14 mouse cellular contexts compared by ENCODE assay signal in the genomic region with DNA sequence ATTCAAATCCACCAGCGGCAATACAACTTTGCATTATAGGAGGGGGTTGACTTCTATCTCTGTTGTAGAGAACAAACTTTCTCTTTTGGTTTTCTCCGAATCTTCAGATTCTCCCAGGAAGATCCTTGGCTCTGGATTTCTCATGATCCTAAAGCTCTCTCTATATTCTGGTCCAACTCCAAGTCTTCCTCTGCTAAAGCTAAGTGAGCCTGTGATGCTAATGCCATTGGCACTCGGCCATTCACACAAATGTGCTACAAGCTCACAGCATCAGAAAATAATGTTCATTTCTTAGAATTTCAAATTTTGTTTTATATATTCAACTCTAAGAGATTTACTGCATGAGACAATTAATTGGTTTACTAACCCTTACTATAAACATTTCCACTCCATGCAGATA.
A peak's percentile ranks its signal among the peaks of the same experiment; 100 is the strongest.
DNase-seq lines count a peak whose midpoint lies in the region; ATAC-seq and TF ChIP-seq lines count a peak whose summit lies in the region.
"Had no signal": no experiment of that assay in that cellular context is flagged by ENCODE, and none has a peak within 500 bp of the region (broad histone marks: within the 10 kb centered on the region; RNA-seq: fewer than 3 reads in every experiment).

No protein-coding gene starts in this region.

- no peak for TF ChIP-seq EP300 in liver, postnatal 0 days (IDR thresholded peaks at IDR 0.05; ENCODE audit: low read depth)

- H3K4me3 ChIP-seq in hindbrain, postnatal 0 days (ENCODE audit: low read length) = no peak overlapping the region
- no peak overlapping the region for H3K4me3 ChIP-seq in hindbrain, embryonic 11.5 days (ENCODE audit: low read depth, low read length)
- H3K4me3 ChIP-seq in liver, postnatal 0 days (ENCODE audit: low read depth, low read length) = no peak overlapping the region
- H3K4me3 ChIP-seq: erythroblast, embryonic 14.5 days; hindbrain, embryonic 10.5 days; intestine, embryonic 15.5 days had no signal

- H3K27ac ChIP-seq in hindbrain, postnatal 0 days = no peak overlapping the region
- no peak overlapping the region for H3K27ac ChIP-seq in hindbrain, embryonic 11.5 days (ENCODE audit: low read depth, low read length)
- no peak overlapping the region for H3K27ac ChIP-seq in liver, postnatal 0 days (ENCODE audit: low read depth)
- H3K27ac ChIP-seq: hindbrain, embryonic 10.5 days; intestine, embryonic 15.5 days had no signal

- H3K9ac ChIP-seq in hindbrain, postnatal 0 days (replicated peaks; ENCODE audit: low read length) = no peak overlapping the region
- no peak overlapping the region for H3K9ac ChIP-seq in hindbrain, embryonic 11.5 days (ENCODE audit: low read depth, low read length)
- H3K9ac ChIP-seq in liver, postnatal 0 days (replicated peaks) = no peak overlapping the region
- H3K9ac ChIP-seq: intestine, embryonic 15.5 days had no signal

- no peak for TF ChIP-seq CTCF in hindbrain, postnatal 0 days (IDR thresholded peaks at IDR 0.05; ENCODE audit: low read depth)
- TF ChIP-seq CTCF in liver, postnatal 0 days (IDR thresholded peaks at IDR 0.05; ENCODE audit: low read depth) = no peak

- H3K9me3 ChIP-seq in hindbrain, postnatal 0 days (ENCODE audit: low read length) = no peaks in the 10 kb centered on the region
- H3K9me3 ChIP-seq in hindbrain, embryonic 11.5 days (ENCODE audit: control insufficient read depth, low read length) = no peaks in the 10 kb centered on the region
- H3K9me3 ChIP-seq in liver, postnatal 0 days (ENCODE audit: low read length) = no peaks in the 10 kb centered on the region
- H3K9me3 ChIP-seq: hindbrain, embryonic 10.5 days; intestine, embryonic 15.5 days had no signal

- no peaks in the 10 kb centered on the region for H3K4me1 ChIP-seq in hindbrain, postnatal 0 days (ENCODE audit: insufficient read depth, low read length)
- H3K4me1 ChIP-seq in hindbrain, embryonic 11.5 days (replicated peaks; ENCODE audit: control insufficient read depth, insufficient read depth, low read length) = no peaks in the 10 kb centered on the region
- no peaks in the 10 kb centered on the region for H3K4me1 ChIP-seq in liver, postnatal 0 days (ENCODE audit: insufficient read depth)
- H3K4me1 ChIP-seq: hindbrain, embryonic 10.5 days; intestine, embryonic 15.5 days had no signal

- no peak overlapping the region for H3K4me2 ChIP-seq in hindbrain, postnatal 0 days (ENCODE audit: low read depth, low read length)
- no peak overlapping the region for H3K4me2 ChIP-seq in hindbrain, embryonic 11.5 days (replicated peaks; ENCODE audit: low read depth, low read length)
- no peak overlapping the region for H3K4me2 ChIP-seq in liver, postnatal 0 days (ENCODE audit: low read depth, low read length)
- H3K4me2 ChIP-seq: intestine, embryonic 15.5 days had no signal

- H3K27me3 ChIP-seq in hindbrain, postnatal 0 days (ENCODE audit: insufficient read depth, low read length) = no peaks in the 10 kb centered on the region
- no peaks in the 10 kb centered on the region for H3K27me3 ChIP-seq in hindbrain, embryonic 11.5 days (ENCODE audit: control insufficient read depth, insufficient read depth, low read length)
- no peaks in the 10 kb centered on the region for H3K27me3 ChIP-seq in liver, postnatal 0 days (ENCODE audit: insufficient read depth, low read length)
- H3K27me3 ChIP-seq: intestine, embryonic 15.5 days had no signal

- peak; percentile 51 for DNase-seq in hindbrain, postnatal 0 days (ENCODE audit: low spot score)
- DNase-seq in hindbrain, embryonic 11.5 days (ENCODE audit: low spot score) = no peak
- DNase-seq in brain, embryonic 18.5 days (ENCODE audit: low read depth, low spot score) = peak; percentile 12
- DNase-seq in left cerebral cortex, adult 18-20 months (ENCODE audit: low spot score in 2 of 2) = peak; percentile 12 to 48
- peak; percentile 12 for DNase-seq in right cerebral cortex, postnatal 14 days
- DNase-seq in adrenal gland, postnatal 36 days = no peak
- no peak for DNase-seq in liver, postnatal 0 days
- DNase-seq: adrenal gland, postnatal 25 days; cerebellum, adult 11-12 months; gastrocnemius, postnatal 10 days had no signal

- no peaks in the 10 kb centered on the region for H3K36me3 ChIP-seq in hindbrain, postnatal 0 days (ENCODE audit: insufficient read depth, low read length)
- H3K36me3 ChIP-seq in hindbrain, embryonic 11.5 days (ENCODE audit: control insufficient read depth, insufficient read depth, low read length) = no peaks in the 10 kb centered on the region
- no peaks in the 10 kb centered on the region for H3K36me3 ChIP-seq in liver, postnatal 0 days (replicated peaks; ENCODE audit: insufficient read depth, low read length)
- H3K36me3 ChIP-seq: hindbrain, embryonic 10.5 days; intestine, embryonic 15.5 days had no signal

- 79% methylated on average over 3 of the region's 3 CpGs for WGBS in hindbrain, postnatal 0 days
- 95% methylated on average over 3 of the region's 3 CpGs for WGBS in hindbrain, embryonic 11.5 days
- 85% methylated on average over 3 of the region's 3 CpGs for WGBS in liver, postnatal 0 days (ENCODE audit: insufficient replicate concordance)

- ATAC-seq in hindbrain, postnatal 0 days = no peak
- no peak for ATAC-seq in hindbrain, embryonic 11.5 days (ENCODE audit: low FRiP score)
- ATAC-seq in liver, postnatal 0 days = no peak
- ATAC-seq: CD4-positive, CD25-positive, alpha-beta regulatory T cell, adult 4 months; intestine, embryonic 15.5 days had no signal

Comparison
In these comparisons a context has a peak if more than half of its experiments do, and no peak if none do; other contexts are left out.
1. DNase-seq: peak in hindbrain, postnatal 0 days (single experiment), brain, embryonic 18.5 days (single experiment), left cerebral cortex, adult 18-20 months (2 of 2) and right cerebral cortex, postnatal 14 days (single experiment); none in hindbrain, embryonic 11.5 days (single experiment), adrenal gland, postnatal 36 days (0 of 2) and liver, postnatal 0 days (single experiment).